Mouse (Mus musculus) ES-CJ7 (cell line): ENCODE data around the gene Kmt2c.

Experiments used
- DNase-seq: peaks from one replicate; pipeline ENCODE4 v3.0.0; 2011; ENCODE audit warnings: low read depth, low spot score

Gene Kmt2c

GRCm38 (mm10) chr5:25383581-25383980, 115.0 kb downstream of the Kmt2c start:
- DNase-seq, result no peak

DNA sequence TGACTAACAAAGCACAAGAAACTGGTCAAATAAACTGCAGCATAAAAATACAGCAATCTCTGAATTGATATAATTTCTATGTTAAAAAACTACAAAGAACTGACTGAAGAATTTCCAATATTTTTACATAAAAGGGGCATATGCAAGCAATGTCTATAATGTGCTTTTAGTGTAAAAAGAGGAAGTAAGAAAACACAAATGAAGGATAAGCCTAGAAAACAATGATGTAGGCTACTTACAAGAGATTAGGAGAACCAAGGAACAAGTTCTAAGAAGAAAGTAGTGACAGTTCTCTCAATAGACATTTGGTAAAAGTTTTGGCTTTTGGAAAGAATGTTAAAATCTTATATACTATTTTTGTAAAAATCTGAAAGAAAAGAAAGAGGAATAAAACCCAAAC, 119.4 kb downstream of the Kmt2c start:
- DNase-seq, result no peak

DNA sequence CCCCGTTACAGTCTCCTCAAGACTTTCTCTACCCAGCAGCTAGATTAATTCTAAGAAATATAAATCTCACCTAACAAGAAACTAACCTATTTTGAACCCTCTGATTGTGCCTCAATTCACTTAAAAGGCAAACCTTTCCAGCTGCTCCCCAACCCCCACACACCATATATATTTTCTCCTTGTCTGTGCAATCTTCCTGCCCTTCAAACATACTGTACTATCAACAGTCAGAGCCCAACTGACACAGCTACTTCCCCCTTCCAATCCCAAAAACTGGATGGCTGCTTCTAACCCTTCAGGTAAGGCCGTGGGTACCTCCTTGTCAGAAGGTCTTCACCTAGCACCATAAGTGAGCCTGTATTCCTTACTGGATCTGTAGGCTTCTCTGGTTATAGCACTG, 130.2 kb downstream of the Kmt2c start:
- no peak for DNase-seq

- DNase-seq, result no peak
Observed at GRCm38 (mm10) chr5:25367126-25367525, 131.5 kb downstream of the Kmt2c start.

- no peak for DNase-seq
Observed at GRCm38 (mm10) chr5:25353509-25353908, 145.1 kb downstream of the Kmt2c start.

DNA sequence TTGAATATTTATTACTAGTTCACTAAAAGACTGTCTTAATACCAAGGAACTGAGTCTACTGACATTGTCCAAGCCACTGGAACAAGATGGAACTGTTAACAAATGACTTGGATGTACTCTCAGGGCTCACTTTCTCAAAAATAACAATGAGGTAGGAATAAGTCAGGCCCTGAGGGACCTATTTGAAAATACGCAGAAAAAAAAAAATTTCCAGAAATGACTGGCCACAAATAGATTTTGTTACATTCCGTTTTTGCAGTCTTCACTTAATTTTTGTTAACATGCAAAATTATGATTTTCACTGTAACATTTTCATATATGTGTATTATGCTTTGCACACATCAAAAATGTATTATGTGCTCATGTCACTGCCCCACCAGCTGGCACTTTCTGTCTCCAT, 167.3 kb downstream of the Kmt2c start:
- DNase-seq, result no peak

DNA sequence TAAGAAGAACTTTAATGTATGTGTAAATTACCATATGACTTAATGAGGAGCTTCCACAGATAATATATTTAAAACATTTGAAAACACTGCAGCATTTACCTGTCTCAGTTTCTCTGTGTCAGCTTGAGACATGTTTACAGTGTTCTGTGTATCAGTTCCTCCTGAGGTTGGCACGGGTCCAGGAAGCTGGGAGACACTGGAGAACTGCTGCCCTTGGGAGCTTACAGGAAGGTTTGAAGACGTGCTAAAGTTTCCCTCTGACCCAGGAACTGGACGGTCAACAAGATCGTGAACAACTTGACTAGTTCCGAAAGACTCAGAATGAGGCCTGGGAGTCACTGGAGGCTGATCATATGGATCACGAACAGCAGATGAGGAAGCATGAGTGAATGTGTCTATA, 184.7 kb downstream of the Kmt2c start:
- no peak for DNase-seq

DNA sequence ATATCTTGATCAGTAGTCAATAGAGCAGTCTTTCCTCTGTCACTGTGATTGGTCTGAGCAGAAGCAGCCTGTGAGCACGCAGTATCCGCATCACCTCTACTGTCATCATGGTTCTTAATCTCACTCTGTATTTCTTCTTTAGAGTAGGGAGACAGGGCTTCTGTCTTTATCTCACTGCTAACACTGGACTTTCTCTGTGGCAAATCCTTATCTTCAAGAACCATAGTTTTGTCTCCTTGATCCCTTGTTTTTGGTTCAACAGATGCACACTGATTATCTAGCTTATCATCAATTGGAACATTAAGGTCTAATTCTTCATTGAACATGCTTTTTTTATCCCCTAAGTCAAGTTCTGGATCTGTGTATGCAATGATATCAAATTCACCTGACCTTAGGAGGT, 188.4 kb downstream of the Kmt2c start:
- DNase-seq, result no peak

DNA sequence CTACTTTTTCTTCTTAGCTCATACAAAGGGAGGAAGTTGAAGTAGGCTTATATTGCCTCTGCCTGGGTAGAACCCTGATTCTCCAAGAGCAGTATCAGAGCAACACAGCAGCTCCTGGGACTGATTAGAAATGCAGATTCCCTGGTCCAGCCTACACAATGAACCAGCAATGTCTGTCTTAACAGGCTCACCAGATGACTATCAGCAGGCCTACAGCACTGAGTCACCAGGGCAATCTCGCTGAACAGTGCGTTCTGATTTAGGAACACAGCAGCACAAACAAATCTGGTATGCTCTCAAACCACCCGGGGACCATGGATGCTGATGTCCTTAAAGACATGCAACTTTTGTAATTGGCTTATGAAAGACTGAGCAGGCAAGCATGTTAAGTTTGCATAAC, 201.8 kb downstream of the Kmt2c start:
- DNase-seq, result no peak

- no peak for DNase-seq
Observed at GRCm38 (mm10) chr5:25283988-25284387, 214.6 kb downstream of the Kmt2c start.

DNA sequence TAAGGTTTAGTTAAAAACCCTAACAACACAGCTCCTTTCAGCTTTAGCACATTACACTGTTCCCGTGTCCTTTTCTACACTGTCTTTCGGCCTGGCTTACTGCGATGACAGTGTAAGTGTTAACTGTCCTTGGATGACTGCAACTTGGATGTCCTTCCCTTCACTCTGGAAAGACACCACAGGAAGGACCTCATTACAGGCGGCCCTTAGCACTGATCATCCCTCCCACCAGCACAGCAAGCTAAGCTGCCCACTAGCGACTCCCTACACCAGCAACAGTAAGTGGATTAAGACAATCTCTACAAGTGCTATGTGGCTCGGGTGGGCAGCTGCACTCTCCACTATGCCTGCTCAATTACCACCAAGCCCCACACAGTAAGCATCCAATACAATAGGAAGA, 222.2 kb downstream of the Kmt2c start:
- no peak for DNase-seq

GRCm38 (mm10) chr5:25275629-25276028, 223.0 kb downstream of the Kmt2c start:
- peak; percentile 41 for DNase-seq

- DNase-seq, result no peak
Observed at GRCm38 (mm10) chr5:25268258-25268888, 230.2 kb downstream of the Kmt2c start.

- DNase-seq, result no peak
Observed at GRCm38 (mm10) chr5:25262266-25262665, 236.3 kb downstream of the Kmt2c start.

DNA sequence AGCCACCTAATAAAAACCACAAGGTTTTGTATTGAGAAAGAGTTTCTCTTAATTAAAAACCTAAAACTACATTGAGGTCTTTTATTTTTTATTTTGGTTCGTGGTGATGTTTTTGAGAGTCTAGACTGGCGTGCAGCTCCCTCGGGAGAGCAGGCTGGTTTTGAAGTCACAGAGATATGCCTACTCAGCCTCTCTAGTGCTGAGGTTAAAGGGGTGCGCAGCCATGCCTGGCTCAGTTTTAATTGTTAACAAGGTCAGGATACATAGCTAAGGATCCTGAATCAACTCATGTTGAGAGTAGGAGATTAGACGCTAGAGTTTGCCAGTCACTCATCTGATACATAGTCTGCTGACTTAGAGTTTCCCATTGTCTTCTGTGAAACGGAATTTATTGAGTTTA, 237.1 kb downstream of the Kmt2c start:
- DNase-seq, result no peak

- no peak for DNase-seq
Observed at GRCm38 (mm10) chr5:25256686-25257085, 241.9 kb downstream of the Kmt2c start.

DNA sequence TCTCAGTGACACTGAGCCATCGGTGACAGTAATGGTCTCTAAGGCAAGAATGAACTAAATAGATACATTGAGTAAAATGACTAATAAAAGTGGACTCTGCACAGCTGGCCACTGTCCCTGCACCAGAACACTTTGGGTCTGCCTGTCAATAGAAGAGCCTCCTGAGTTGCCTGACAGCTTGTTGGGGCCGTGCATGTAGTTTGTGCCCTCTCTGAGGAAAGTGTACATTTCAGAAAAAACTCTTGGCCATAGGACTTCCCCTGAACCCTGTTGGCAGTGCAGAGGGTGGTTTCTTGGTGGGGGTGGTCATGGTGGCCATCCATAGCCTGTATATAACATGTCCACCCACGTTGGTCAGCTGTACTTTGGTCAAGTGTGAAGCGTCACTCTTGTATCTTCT, 244.1 kb downstream of the Kmt2c start:
- no peak for DNase-seq

GRCm38 (mm10) chr5:25252825-25253544, 245.6 kb downstream of the Kmt2c start:
- no peak for DNase-seq

- DNase-seq, result no peak
Observed at GRCm38 (mm10) chr5:25252423-25252822, 246.2 kb downstream of the Kmt2c start.

DNA sequence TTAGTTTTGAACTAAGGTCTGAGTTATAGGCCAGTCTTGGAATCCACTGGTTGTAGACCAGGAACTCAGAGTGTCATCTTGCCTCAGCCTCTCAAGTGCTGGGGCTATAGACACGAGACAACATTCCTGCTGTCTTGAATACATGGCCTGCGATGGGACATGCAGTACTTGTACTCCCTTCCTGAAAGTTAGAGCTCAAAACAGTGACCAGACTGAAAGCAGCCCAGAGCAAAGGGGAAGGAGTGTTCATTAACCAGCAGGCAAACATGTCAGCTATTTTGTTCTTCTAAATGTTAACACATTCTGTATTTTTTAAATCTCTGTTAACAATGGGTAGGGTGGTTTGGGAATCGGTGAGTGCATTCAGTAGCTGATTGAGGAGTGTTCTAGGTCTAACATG, 251.5 kb downstream of the Kmt2c start:
- no peak for DNase-seq

GRCm38 (mm10) chr5:25246473-25246865, 252.1 kb downstream of the Kmt2c start:
- no peak for DNase-seq

DNA sequence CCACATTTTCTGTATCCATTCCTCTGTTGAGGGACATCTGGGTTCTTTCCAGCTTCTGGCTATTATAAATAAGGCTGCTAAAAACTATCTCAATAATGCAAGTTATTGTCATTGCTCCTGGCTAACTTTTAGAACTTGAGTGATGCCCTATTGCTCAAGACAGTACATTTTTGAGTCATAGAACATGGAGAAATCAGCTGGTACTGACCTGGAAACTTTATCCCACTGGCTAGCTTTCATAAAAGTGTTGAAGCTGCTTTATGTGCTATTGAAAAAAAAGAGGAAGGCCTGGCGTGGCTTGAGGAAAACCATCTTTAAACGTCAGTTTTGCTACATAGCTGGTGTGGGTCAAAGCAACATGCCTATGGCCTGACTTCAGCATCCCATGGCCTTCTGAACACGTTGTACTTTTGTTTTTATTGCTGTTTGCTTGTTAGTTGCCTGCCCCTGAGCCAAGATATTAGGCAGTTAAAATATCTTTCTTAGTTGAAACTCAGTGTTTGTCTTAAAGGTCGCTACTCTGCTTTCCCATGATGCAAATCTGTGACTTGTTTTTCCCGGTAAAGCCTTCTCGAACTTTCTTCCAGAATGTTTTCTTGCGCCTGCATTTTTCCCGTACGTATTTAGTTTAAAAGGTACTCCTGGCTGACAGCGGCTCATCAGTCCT, 252.6 kb downstream of the Kmt2c start:
- DNase-seq, result no peak

- no peak for DNase-seq
Observed at GRCm38 (mm10) chr5:25243101-25243500, 255.5 kb downstream of the Kmt2c start.
